Mouse (Mus musculus) megakaryocyte progenitor cell, adult 5-6 weeks (primary cell): ENCODE results near the gene Kirrel. TPM values are rescaled to one million over a fixed set of nuclear protein-coding genes. Genes with fewer than 3 reads are reported as not detected.
"Not testable (repeated sequence)": the region's sequence is repeated elsewhere in the genome, so short reads cannot be mapped to it uniquely, and the experiment has no call there.

Experiments used
- ATAC-seq: replicated peaks from 2 replicates; pipeline ENCODE4 v1.8.0; 2016; ENCODE audit warnings: mild to moderate bottlenecking, moderate TSS enrichment, inconsistent platforms; ENCODE audit not compliant: poor library complexity
- total RNA-seq, 2 experiments: library from RNA; stranded (forward) in 1 of 2; stranded (reverse) in 1 of 2; fragments of 157-497, 149-512 nt in 1 of 2; fragments of 200-1000 nt in 1 of 2; gene quantifications; 2 replicates each; pipeline versions ENCODE4 v1.2.3 to v1.2.4; 2015 to 2017

The Kirrel gene
- total RNA-seq, 2 experiments from 2014 or later: not detected

GRCm38 (mm10) chr3:87140284-87140683, 34.3 kb downstream of the Kirrel start:
- ATAC-seq: no peak

- ATAC-seq: no peak
These were observed 37.8 kb downstream of the Kirrel start for GRCm38 (mm10) chr3:87136782-87137181.

- ATAC-seq: no peak
These were observed 39.6 kb downstream of the Kirrel start for GRCm38 (mm10) chr3:87134951-87135350.

- ATAC-seq: no peak
These were observed 42.7 kb downstream of the Kirrel start for GRCm38 (mm10) chr3:87131694-87132347.

- ATAC-seq: no peak
These were observed 43.6 kb downstream of the Kirrel start for GRCm38 (mm10) chr3:87130933-87131332.

GRCm38 (mm10) chr3:87123795-87124194, 50.8 kb downstream of the Kirrel start:
- no peak for ATAC-seq

GRCm38 (mm10) chr3:87118214-87118613, 56.3 kb downstream of the Kirrel start:
- ATAC-seq: no peak

GRCm38 (mm10) chr3:87117632-87118031, 56.9 kb downstream of the Kirrel start:
- ATAC-seq: no peak

GRCm38 (mm10) chr3:87115726-87116540, 58.6 kb downstream of the Kirrel start:
- no peak for ATAC-seq

GRCm38 (mm10) chr3:87115271-87115670, 59.3 kb downstream of the Kirrel start:
- no peak for ATAC-seq

GRCm38 (mm10) chr3:87114801-87115200, 59.7 kb downstream of the Kirrel start:
- ATAC-seq: no peak

- not testable (repeated sequence) for ATAC-seq
These were observed 60.7 kb downstream of the Kirrel start for GRCm38 (mm10) chr3:87113881-87114280.

GRCm38 (mm10) chr3:87112264-87112663, 62.3 kb downstream of the Kirrel start:
- ATAC-seq: no peak

- ATAC-seq: no peak
These were observed 69.7 kb downstream of the Kirrel start for GRCm38 (mm10) chr3:87104856-87105255.

- no peak for ATAC-seq
These were observed 72.2 kb downstream of the Kirrel start for GRCm38 (mm10) chr3:87102346-87102745.

- ATAC-seq: no peak
These were observed 73.6 kb downstream of the Kirrel start for GRCm38 (mm10) chr3:87100911-87101310.

- no peak for ATAC-seq
These were observed 76.3 kb downstream of the Kirrel start for GRCm38 (mm10) chr3:87097969-87098946.

- ATAC-seq: no peak
These were observed 77.3 kb downstream of the Kirrel start for GRCm38 (mm10) chr3:87097205-87097604.

GRCm38 (mm10) chr3:87093718-87094117, 80.8 kb downstream of the Kirrel start:
- ATAC-seq: no peak

- ATAC-seq: peak; percentile 91
These were observed 84.6 kb downstream of the Kirrel start for GRCm38 (mm10) chr3:87089694-87090565.
